Mouse (Mus musculus): Measurements from ENCODE around the gene Ak9.
"Not testable (repeated sequence)": the region's sequence is repeated elsewhere in the genome, so short reads cannot be mapped to it uniquely, and the experiment has no call there.

Ak9 gene

DNA sequence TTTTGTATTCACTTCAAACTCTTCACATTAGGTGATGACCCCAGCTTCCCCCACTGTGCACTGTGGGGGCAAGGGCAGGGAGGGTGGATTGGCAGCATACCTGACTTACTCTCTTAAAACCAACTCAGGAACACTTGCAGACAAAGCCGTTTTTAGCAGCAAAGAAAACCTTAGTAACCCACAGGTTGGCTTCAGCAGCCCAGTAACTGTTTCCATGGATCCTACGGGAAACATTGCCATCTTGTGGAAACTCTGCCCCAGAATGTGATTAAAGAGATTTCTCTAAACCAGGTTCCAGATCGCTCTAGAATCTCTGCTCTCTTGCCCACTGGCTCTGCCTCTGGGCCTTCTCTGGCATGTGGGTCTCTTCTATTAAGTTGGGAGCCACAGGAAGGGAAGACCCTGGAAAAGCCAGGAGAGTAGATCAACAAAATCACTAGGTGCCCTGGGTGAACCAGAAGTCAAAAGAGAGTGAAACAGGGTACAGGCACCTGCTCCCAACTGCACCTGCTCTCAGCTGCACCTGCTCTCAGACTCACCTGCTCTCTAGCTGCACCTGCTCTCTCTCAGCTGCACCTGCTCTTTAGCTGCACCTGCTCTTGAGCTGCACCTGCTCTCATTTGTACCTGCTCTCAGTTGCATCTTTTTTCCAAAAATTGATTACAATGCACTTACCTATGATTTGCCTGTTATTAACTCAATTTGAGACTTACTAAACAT is 100.3 kb downstream of the Ak9 start:
- no peaks in the 10 kb centered on the region for H3K27me3 ChIP-seq (ENCODE audit: control insufficient read depth, insufficient read depth, low read length, poor library complexity, severe bottlenecking)
- H3K36me3 ChIP-seq (ENCODE audit: control insufficient read depth, insufficient read depth, low read length, poor library complexity, severe bottlenecking) = no peaks in the 10 kb centered on the region
- peak; percentile 36 for DNase-seq (ENCODE audit: low read depth, low spot score)

DNA sequence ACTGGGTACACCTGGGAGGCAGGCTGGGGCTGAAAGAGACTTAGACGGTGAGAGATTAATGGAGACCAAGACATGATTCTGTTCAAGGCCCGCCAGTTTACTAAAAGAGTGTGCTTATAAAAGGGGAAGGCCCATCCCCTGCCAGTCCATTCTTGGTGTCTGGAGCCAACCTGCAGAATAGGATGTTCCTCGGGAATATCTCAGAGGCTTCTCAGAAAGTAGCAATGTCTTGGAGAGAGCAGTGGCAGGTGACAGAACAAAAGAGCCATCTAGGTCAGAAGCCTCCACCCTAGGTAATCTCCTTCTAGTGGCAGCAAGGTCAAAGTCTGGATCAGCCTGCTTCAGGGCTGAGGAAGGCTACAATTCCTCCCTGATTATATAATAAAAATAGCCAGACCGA is 106.4 kb downstream of the Ak9 start:
- DNase-seq (ENCODE audit: low read depth, low spot score); H3K36me3 ChIP-seq (ENCODE audit: control insufficient read depth, insufficient read depth, low read length, poor library complexity, severe bottlenecking); H3K27me3 ChIP-seq (ENCODE audit: control insufficient read depth, insufficient read depth, low read length, poor library complexity, severe bottlenecking): not testable (repeated sequence)

DNA sequence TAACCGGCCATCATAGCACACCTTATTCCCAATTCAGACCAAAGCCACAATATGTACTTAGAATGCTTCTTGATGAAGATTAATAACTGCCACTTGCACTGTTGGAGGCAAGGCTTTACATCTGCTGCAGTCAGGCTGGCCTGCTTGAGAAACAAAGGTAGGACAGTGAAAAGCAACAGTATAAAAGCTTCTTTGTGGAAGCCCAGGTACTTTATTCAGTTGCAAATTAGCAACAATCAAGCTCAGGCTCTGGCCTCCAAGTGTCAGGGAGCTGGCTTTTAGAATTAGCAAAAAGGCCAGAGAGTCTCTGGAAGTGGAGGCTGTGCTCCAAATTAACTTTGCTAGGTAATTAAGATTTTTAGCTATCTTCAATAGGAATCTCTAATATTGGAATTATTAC is 107.0 kb downstream of the Ak9 start:
- not testable (repeated sequence) for H3K27me3 ChIP-seq (ENCODE audit: control insufficient read depth, insufficient read depth, low read length, poor library complexity, severe bottlenecking); H3K36me3 ChIP-seq (ENCODE audit: control insufficient read depth, insufficient read depth, low read length, poor library complexity, severe bottlenecking); DNase-seq (ENCODE audit: low read depth, low spot score)

DNA sequence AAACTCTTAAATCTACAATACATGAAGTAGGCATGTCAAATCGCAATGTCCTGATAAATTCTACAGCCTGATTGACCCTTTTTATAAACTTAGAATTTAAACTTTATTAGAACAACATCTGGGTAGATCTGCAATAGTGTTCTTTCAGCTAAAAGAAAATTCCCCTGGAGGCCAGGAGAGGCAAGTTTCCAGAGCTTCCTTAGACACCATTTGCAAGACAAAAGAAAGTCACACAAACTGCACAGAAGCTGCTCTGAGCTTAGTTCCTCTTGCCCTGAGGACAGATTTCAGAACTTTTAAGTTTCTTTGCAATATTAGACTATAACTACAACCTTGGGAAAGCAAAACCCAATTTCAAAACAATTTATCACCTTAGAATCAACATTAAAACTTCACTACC is 109.7 kb downstream of the Ak9 start:
- not testable (repeated sequence) for H3K27me3 ChIP-seq (ENCODE audit: control insufficient read depth, insufficient read depth, low read length, poor library complexity, severe bottlenecking); H3K36me3 ChIP-seq (ENCODE audit: control insufficient read depth, insufficient read depth, low read length, poor library complexity, severe bottlenecking); DNase-seq (ENCODE audit: low read depth, low spot score)

DNA sequence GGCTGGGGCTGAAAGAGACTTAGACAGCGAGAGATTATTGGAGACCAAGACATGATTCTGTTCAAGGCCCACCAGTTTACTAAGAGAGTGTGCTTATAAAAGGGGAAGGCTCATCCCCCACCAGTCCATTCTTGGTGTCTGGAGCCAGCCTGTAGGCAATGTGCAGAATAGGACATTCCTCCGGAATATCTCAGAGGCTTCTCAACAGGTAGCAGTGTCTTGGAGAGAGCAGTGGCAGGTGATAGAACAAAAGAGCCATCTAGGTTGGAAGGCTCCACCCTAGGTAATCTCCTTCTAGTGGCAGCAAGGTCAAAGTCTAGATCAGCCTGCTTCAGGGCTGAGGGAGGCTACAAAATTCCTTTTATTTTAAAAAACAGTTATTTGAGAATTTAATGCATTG is 111.6 kb downstream of the Ak9 start:
- DNase-seq (ENCODE audit: low read depth, low spot score); H3K27me3 ChIP-seq (ENCODE audit: control insufficient read depth, insufficient read depth, low read length, poor library complexity, severe bottlenecking); H3K36me3 ChIP-seq (ENCODE audit: control insufficient read depth, insufficient read depth, low read length, poor library complexity, severe bottlenecking): not testable (repeated sequence)

DNA sequence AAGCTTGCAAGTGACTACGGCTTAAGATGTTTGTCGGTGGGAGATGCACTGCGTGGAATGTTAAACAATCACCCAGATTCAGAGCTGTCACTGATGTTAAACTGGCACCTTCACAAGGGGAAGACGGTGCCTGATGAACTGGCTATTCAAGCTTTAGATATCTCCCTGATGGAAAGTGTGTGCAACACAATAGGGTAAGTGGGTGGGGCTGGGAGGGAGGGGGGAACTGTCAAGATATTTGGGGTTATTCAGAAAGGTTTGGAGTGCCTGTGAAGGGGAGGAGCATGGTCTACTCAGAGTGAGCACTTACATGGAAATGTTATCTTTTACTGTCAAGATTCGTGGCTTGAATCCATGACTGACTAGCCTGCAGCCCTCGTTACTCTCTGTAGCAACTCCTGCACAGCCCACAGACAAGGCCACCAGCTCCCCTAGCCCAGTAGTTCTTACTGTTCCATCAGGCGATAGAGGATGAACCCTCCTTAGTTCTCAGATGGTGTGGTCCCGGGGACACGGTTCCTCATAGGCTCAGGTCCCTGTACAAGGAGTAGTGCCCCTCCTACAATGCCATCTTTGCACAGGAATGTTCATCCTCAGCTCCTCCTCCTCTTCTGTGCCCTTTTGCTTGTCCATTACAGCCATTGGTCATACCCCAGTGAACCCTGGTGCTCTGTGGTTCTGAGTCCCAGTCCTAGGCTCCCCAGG is 116.9 kb downstream of the Ak9 start:
- no peaks in the 10 kb centered on the region for H3K36me3 ChIP-seq (ENCODE audit: control insufficient read depth, insufficient read depth, low read length, poor library complexity, severe bottlenecking)
- H3K27me3 ChIP-seq (ENCODE audit: control insufficient read depth, insufficient read depth, low read length, poor library complexity, severe bottlenecking) = no peaks in the 10 kb centered on the region
- no peak for DNase-seq (ENCODE audit: low read depth, low spot score)

DNA sequence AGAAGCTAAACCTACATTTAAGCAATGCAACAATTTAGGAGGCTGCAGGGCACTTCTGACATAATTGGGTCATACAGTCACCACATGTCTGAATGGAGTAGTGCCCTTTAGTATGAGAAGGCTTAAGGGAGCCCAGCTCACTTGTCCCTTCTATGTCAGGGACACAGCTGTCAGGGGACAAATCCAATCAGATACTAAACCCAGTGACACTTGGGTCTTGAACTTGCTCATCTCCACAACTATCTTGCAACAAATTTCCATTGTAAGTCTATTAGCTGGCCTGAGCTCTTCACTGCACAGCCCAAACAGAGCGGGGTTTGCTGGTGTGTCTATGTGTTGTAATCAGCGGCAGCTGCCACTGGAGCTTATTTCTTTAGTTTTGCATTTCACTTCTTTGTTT is 119.9 kb downstream of the Ak9 start:
- H3K27me3 ChIP-seq (ENCODE audit: control insufficient read depth, insufficient read depth, low read length, poor library complexity, severe bottlenecking) = no peaks in the 10 kb centered on the region
- DNase-seq (ENCODE audit: low read depth, low spot score) = no peak

DNA sequence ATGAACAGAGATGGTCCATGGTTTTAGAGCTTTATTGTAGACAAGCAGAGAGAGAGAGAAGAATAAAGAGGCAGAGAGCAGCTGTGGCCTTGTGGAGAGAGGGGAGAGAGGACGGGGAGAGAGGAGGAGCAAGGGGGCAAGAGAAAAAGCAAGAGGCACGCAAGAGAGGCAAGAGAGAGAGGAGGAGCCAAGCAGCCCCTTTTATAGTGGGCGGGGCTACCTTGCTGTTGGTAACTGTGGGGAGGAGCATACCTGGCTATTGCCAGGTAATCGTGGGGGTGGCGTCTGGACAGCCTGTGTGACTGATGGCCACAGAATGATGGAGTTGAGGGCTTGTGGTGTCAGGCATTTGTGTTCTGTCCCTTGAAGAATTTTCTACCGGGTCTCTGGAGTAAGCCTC is 122.6 kb downstream of the Ak9 start:
- no peaks in the 10 kb centered on the region for H3K36me3 ChIP-seq (ENCODE audit: control insufficient read depth, insufficient read depth, low read length, poor library complexity, severe bottlenecking)
- no peak for DNase-seq (ENCODE audit: low read depth, low spot score)
- no peaks in the 10 kb centered on the region for H3K27me3 ChIP-seq (ENCODE audit: control insufficient read depth, insufficient read depth, low read length, poor library complexity, severe bottlenecking)

More for the DNA sequence above, 119.9 kb downstream of the Ak9 start:
- no peaks in the 10 kb centered on the region for H3K36me3 ChIP-seq (ENCODE audit: control insufficient read depth, insufficient read depth, low read length, poor library complexity, severe bottlenecking)

DNA sequence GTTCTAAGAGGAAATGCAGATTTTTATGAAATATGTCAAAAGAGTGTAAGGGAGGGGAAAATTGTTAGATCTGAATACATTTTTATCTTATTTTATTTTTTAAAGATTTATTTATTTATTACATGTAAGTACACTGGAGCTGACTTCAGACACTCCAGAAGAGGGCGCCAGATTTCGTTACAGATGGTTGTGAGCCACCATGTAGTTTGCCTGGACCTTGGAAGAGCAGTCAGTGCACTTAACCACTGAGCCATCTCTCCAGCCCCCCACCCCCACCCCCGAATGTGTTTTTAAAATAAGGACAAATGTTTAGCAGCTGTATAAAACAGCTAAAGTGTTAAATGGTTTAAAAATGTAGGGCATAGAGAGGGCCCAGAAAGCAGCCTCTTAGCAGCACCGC is 130.8 kb downstream of the Ak9 start:
- no peaks in the 10 kb centered on the region for H3K27me3 ChIP-seq (ENCODE audit: control insufficient read depth, insufficient read depth, low read length, poor library complexity, severe bottlenecking)
- H3K36me3 ChIP-seq (ENCODE audit: control insufficient read depth, insufficient read depth, low read length, poor library complexity, severe bottlenecking) = no peaks in the 10 kb centered on the region
- DNase-seq (ENCODE audit: low read depth, low spot score) = peak; percentile 61

DNA sequence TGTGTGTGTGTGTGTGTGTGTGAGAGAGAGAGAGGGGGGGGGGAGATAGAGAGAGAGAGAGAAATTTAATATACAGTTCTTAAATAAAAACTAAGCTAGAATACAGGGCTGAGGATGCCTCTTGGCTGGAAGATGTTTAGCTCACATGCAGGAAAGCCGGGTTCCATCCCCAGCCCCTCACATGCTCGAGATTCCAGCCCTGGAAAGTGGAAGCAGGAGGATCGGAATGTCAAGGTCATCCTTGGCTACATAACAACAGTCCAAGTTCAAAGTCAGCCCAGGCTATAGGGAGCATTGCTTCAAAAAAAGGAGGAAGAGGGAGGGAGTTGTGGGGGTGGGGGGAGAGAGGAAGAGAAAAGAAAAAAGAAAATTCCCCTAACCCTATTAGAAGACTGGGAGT is 131.4 kb downstream of the Ak9 start:
- Histone ChIP-seq H3K27me3 (ENCODE audit: control insufficient read depth, insufficient read depth, low read length, poor library complexity, severe bottlenecking) (no peaks in the 10 kb centered on the region), H3K36me3 (ENCODE audit: control insufficient read depth, insufficient read depth, low read length, poor library complexity, severe bottlenecking) (no peaks in the 10 kb centered on the region)
- no peak for DNase-seq (ENCODE audit: low read depth, low spot score)

DNA sequence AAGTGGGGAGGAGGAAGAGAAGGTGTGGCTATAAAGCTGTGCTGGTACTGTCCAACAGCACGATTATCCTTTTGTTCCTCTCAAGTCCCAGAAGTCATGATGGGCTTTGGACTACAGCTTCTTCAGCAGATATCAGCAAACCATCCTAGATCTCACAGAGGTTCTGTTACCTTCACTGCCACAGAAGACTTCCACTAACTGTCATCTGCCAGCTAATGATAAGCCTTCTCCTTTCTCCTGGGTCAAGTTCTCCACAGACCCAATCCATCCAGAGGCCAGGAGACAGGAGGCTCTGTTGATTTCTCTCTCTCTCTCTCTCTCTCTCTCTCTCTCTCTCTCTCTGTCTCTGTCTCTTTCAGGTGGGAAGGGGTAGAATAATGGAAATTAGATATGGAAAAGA is 144.4 kb downstream of the Ak9 start:
- peaks cover 2% of the 10 kb centered on the region; the same call in 1 of the 2 replicates for H3K36me3 ChIP-seq (ENCODE audit: control insufficient read depth, insufficient read depth, low read length, poor library complexity, severe bottlenecking)
- H3K27me3 ChIP-seq (ENCODE audit: control insufficient read depth, insufficient read depth, low read length, poor library complexity, severe bottlenecking) = no peaks in the 10 kb centered on the region
- DNase-seq (ENCODE audit: low read depth, low spot score) = no peak

DNA sequence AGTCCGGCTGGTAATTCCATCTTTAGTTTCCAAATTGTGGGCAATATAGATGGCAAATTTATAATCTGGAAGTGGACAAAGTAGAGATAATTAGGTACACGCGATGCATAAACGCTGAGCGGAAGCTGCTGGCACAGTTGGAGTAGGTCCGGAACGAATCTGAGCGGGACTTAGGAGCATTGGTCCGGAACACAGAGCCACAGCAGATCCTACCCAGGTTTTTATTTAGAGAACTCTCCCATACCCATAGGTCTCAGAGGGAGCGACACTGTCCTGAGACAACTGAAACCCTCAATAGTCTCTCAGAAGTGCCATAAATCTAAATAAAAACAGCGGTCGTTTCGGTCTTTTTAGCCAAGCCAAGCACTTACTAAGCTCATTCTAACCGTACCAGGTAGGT is 145.9 kb downstream of the Ak9 start:
- DNase-seq (ENCODE audit: low read depth, low spot score) = no peak
- Histone ChIP-seq H3K27me3 (ENCODE audit: control insufficient read depth, insufficient read depth, low read length, poor library complexity, severe bottlenecking) (no peaks in the 10 kb centered on the region), H3K36me3 (ENCODE audit: control insufficient read depth, insufficient read depth, low read length, poor library complexity, severe bottlenecking) (peaks cover 2% of the 10 kb centered on the region)

DNA sequence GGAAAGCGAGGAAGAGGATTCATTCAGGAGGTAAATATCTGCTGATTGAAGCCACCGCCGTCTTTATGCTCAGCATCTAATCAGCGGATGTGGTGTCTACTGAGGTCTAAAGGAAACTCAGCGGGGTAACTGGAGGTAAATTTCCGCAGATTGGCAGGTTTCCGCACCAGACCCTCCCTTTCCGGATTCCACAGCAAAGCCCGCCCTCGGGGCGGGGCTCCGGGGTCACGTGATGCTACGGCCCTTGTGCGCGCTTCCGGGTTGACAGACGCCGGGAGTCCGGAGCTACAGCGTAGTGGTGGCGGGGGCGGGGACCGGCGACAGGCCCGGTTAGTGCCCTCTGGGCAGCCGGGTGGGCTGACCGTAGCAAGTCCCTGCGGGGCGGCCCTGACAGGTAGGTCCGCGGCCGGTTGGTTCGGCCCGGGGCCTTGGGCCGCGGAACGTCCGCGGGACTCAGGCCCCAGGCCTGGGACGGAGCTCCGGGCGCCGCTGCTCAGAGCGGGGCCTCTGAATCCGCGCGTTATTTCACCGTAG is 146.4 kb downstream of the Ak9 start, which contains the start of gene Zbtb24:
TSS of gene Zbtb24 (plus strand) at position 247 of the 534 bp plus-strand sequence.
- peak; percentile 99 for DNase-seq (ENCODE audit: low read depth, low spot score)
- H3K36me3 ChIP-seq (ENCODE audit: control insufficient read depth, insufficient read depth, low read length, poor library complexity, severe bottlenecking) = peaks cover 2% of the 10 kb centered on the region

DNA sequence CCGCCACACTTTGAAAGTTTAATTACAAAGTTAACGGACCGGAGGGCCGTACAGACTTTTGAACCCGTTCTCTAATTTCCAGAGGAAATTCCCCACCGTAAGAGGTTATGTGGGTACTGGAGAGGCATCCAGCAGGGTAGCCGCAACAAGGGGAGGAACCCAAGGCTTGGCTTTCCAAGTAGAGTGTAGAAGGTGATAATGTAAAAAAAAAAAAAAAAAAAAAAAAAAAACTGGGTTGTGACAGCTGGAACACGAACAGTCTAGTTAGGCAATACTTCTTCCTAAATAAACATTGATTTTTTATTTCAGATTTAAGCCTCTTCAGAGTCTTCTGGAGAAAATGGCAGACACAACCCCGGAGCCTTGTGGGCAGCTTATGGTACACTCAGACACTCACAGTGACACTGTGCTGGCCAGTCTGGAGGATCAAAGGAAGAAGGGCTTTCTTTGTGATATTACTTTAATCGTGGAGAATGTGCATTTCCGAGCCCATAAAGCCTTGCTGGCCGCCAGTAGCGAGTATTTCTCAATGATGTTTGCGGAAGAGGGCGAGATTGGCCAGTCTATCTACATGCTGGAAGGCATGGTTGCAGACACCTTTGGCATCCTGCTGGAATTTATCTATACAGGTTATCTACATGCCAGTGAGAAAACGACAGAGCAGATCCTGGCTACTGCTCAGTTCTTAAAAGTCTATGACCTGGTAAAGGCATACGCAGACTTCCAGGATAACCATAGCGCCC is 147.2 kb downstream of the Ak9 start:
- H3K27me3 ChIP-seq (ENCODE audit: control insufficient read depth, insufficient read depth, low read length, poor library complexity, severe bottlenecking) = no peaks in the 10 kb centered on the region
- peaks cover 2% of the 10 kb centered on the region for H3K36me3 ChIP-seq (ENCODE audit: control insufficient read depth, insufficient read depth, low read length, poor library complexity, severe bottlenecking)
- no peak for DNase-seq (ENCODE audit: low read depth, low spot score)

More for the DNA sequence above, 146.4 kb downstream of the Ak9 start, which contains the start of gene Zbtb24:
- H3K27me3 ChIP-seq (ENCODE audit: control insufficient read depth, insufficient read depth, low read length, poor library complexity, severe bottlenecking) = no peaks in the 10 kb centered on the region

DNA sequence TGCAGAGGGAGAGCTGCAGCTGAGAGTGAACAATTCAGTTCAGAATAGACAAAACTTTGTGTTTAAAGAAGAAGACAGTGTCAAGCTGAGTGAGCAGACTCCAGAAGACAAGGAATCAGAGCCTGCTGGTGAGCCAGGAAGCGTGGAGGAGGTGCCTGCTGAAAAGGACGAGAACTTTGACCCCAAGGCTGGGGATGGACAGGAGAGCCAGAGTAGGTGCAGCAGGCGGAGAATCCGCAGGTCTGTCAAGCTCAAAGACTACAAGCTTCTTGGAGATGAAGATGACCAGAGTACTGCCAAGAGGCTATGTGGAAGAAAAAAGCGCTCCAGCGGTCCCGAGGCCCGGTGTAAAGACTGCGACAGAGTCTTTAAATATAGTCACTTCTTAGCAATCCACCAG is 147.9 kb downstream of the Ak9 start:
- Histone ChIP-seq H3K27me3 (ENCODE audit: control insufficient read depth, insufficient read depth, low read length, poor library complexity, severe bottlenecking) (no peaks in the 10 kb centered on the region), H3K36me3 (ENCODE audit: control insufficient read depth, insufficient read depth, low read length, poor library complexity, severe bottlenecking) (peaks cover 2% of the 10 kb centered on the region)
- DNase-seq (ENCODE audit: low read depth, low spot score) = no peak
